Mouse (Mus musculus) WW6 (cell line): ENCODE measurements around the gene Rfx8.
"Not testable (repeated sequence)": the region's sequence is repeated elsewhere in the genome, so short reads cannot be mapped to it uniquely, and the experiment has no call there.

Experiments
- DNase-seq: peaks from one replicate; pipeline ENCODE4 v3.0.0-alpha.2; 2013; ENCODE audit warnings: low read depth, low spot score

The Rfx8 gene

GRCm38 (mm10) chr1:39691974-39692373 lies 28.8 kb downstream of the Rfx8 start:
- no peak for DNase-seq

GRCm38 (mm10) chr1:39691061-39691460 lies 29.7 kb downstream of the Rfx8 start:
- DNase-seq: no peak

- DNase-seq: no peak
These were observed 32.2 kb downstream of the Rfx8 start for GRCm38 (mm10) chr1:39688573-39688972.

- DNase-seq: no peak
These were observed 33.5 kb downstream of the Rfx8 start for GRCm38 (mm10) chr1:39687279-39687678.

- DNase-seq: no peak
These were observed 35.0 kb downstream of the Rfx8 start for GRCm38 (mm10) chr1:39685841-39686240.

- DNase-seq: no peak
These were observed 39.2 kb downstream of the Rfx8 start for GRCm38 (mm10) chr1:39681638-39682037.

GRCm38 (mm10) chr1:39680546-39680945 lies 40.3 kb downstream of the Rfx8 start:
- DNase-seq: no peak

- DNase-seq: no peak
These were observed 41.9 kb downstream of the Rfx8 start for GRCm38 (mm10) chr1:39678883-39679282.

- no peak for DNase-seq
These were observed 44.4 kb downstream of the Rfx8 start for GRCm38 (mm10) chr1:39676221-39676876.

- no peak for DNase-seq
These were observed 48.3 kb downstream of the Rfx8 start for GRCm38 (mm10) chr1:39672362-39673105.

GRCm38 (mm10) chr1:39670211-39670935 lies 50.4 kb downstream of the Rfx8 start:
- no peak for DNase-seq

- DNase-seq: no peak
These were observed 54.0 kb downstream of the Rfx8 start for GRCm38 (mm10) chr1:39666751-39667252.

GRCm38 (mm10) chr1:39664039-39664625 lies 56.7 kb downstream of the Rfx8 start:
- DNase-seq: no peak

GRCm38 (mm10) chr1:39663050-39663449 lies 57.7 kb downstream of the Rfx8 start:
- no peak for DNase-seq

- no peak for DNase-seq
These were observed 63.7 kb downstream of the Rfx8 start for GRCm38 (mm10) chr1:39656976-39657529.

GRCm38 (mm10) chr1:39654901-39655300 lies 65.9 kb downstream of the Rfx8 start:
- not testable (repeated sequence) for DNase-seq

- no peak for DNase-seq
These were observed 67.8 kb downstream of the Rfx8 start for GRCm38 (mm10) chr1:39653028-39653427.

- DNase-seq: no peak
These were observed 69.6 kb downstream of the Rfx8 start, which contains the start of gene Creg2 for GRCm38 (mm10) chr1:39651241-39651548. Gene Creg2, minus strand, starts transcription at chr1:39651474.

GRCm38 (mm10) chr1:39650435-39651240 lies 70.2 kb downstream of the Rfx8 start:
- DNase-seq: no peak

GRCm38 (mm10) chr1:39649691-39650434 lies 70.9 kb downstream of the Rfx8 start:
- DNase-seq: no peak
